Mouse (Mus musculus) liver, embryonic 14.5 days (tissue): ENCODE results near the gene Plekhf1. TPM values are rescaled to one million over a fixed set of nuclear protein-coding genes. Genes with fewer than 3 reads are reported as not detected.

Experiments used
- ATAC-seq: fragments of 200-750 bp; cut with Nextera tagmentation; 2 replicates; pipeline ENCODE4 v1.8.0; 2017; ENCODE audit warnings: moderate number of reproducible peaks, mild to moderate bottlenecking, moderate library complexity; ENCODE audit not compliant: insufficient read depth
- DNase-seq, 3 experiments: peaks; one replicate each; pipeline ENCODE4 v3.0.0-alpha.2; 2012 to 2013; ENCODE audit warnings: low read depth in 3 of 3, low spot score in 3 of 3
- H3K27ac ChIP-seq: fragments of 300-500 bp; sonication (generic); 2 replicates; pipeline ENCODE4 v1.5.1; 2014; ENCODE audit warnings: moderate library complexity, mild to moderate bottlenecking, control low read depth, inconsistent platforms
- H3K27me3 ChIP-seq: fragments of 300-500 bp; sonication (generic); 2 replicates; pipeline ENCODE4 v1.6.1; 2014; ENCODE audit warnings: mild to moderate bottlenecking, low read length, moderate library complexity; ENCODE audit not compliant: control insufficient read depth, insufficient read depth
- H3K36me3 ChIP-seq: fragments of 300-500 bp; sonication (generic); replicated peaks from 2 replicates; pipeline ENCODE4 v1.6.1; 2014; ENCODE audit warnings: low read depth; ENCODE audit not compliant: control insufficient read depth, insufficient read depth
- H3K4me1 ChIP-seq, 2 experiments: fragments of 200-500 bp in 1 of 2; fragments of 300-500 bp in 1 of 2; sonication (generic) in 1 of 2; replicated peaks; 2 replicates each; pipeline ENCODE4 v1.6.1; 2012 to 2014; ENCODE audit warnings: antibody characterized with exemption in 1 of 2, inconsistent platforms in 1 of 2, low read length in 1 of 2; ENCODE audit not compliant: control insufficient read depth in 2 of 2, insufficient read depth in 2 of 2
- H3K4me2 ChIP-seq: fragments of 300-500 bp; sonication (generic); 2 replicates; pipeline ENCODE4 v1.6.1; 2014; ENCODE audit warnings: low read depth, mild to moderate bottlenecking, control low read depth, moderate library complexity
- H3K4me3 ChIP-seq, 2 experiments: fragments of 200-500 bp in 1 of 2; fragments of 300-500 bp in 1 of 2; sonication (generic) in 1 of 2; 2 replicates each; pipeline ENCODE4 v1.5.1; 2012 to 2014; ENCODE audit warnings: low read depth in 2 of 2, low read length in 2 of 2, mild to moderate bottlenecking in 2 of 2, control low read depth in 1 of 2, inconsistent platforms in 1 of 2, moderate library complexity in 1 of 2; ENCODE audit not compliant: insufficient read depth in 1 of 2
- H3K9ac ChIP-seq: fragments of 300-500 bp; sonication (generic); replicated peaks from 2 replicates; pipeline ENCODE4 v1.6.1; 2014; ENCODE audit warnings: mild to moderate bottlenecking, control low read depth, moderate library complexity
- H3K9me3 ChIP-seq: fragments of 300-500 bp; sonication (generic); 2 replicates; pipeline ENCODE4 v1.6.1; 2016; ENCODE audit warnings: low read length, mixed read lengths; ENCODE audit not compliant: control insufficient read depth
- CTCF ChIP-seq: IDR thresholded peaks from 2 replicates; pipeline ENCODE4 v1.5.1; 2016; ENCODE audit warnings: antibody characterized with exemption, low read depth, control low read depth
- EP300 ChIP-seq: IDR thresholded peaks from 2 replicates; pipeline ENCODE4 v1.6.1; 2016; ENCODE audit warnings: antibody characterized with exemption, low read depth
- WGBS: fragments of 180-500 bp; shearing (Covaris S2); extraction: QIAGEN DNeasy Blood & Tissue Kit; methylation state at CpG from one replicate; pipeline ENCODE4 v1.1.7; 2014; ENCODE audit not compliant: insufficient replicate concordance; 5-methylcytosine and 5-hydroxymethylcytosine counted together
- polyA plus RNA-seq, 2 experiments: library from polyadenylated mRNA; depleted of rRNA in 1 of 2; stranded (reverse) in 1 of 2; unstranded in 1 of 2; fragments of >200 nt; fragmentation: Nextera tagmentation in 1 of 2; extraction: Ambion mirVana in 1 of 2; gene quantifications; 2 replicates each; pipeline versions ENCODE4 v1.2.1 to v1.2.3; 2012 to 2014

Gene Plekhf1
- polyA plus RNA-seq, 2 experiments: 0.26 to 0.37 TPM

DNA sequence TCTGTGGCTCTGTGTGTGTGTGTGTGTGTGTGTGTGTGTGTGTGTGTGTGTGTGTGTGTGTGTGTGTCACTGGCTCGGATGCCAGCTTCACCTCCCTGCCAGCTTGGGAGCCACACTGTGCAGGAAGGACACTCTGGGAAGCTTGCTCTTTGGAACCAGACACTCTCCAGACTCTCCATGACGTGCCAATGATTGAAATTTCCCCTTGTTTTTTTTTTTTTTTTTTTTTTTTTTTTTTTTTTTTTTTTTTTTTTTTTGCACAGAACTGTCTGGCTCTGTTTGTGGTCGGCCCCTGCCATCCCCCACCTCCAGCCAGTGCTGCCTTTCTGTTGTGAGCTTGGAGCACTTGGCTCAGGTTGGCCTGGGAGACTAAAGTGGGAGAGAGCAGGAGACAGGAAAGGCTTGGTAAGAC lies 15.2 kb downstream of the Plekhf1 start:
- TF ChIP-seq EP300: no peak
- no peak for TF ChIP-seq CTCF
- ATAC-seq (no peak), DNase-seq (no peak)
- Histone ChIP-seq H3K27ac (no peak overlapping the region), H3K4me3 (no peak overlapping the region), H3K9ac (no peak overlapping the region), H3K9me3 (no peaks in the 10 kb centered on the region), H3K4me2 (no peak overlapping the region), H3K27me3 (no peaks in the 10 kb centered on the region), H3K4me1 (no peaks in the 10 kb centered on the region; a peak in 1 of 4 replicates), H3K36me3 (no peaks in the 10 kb centered on the region)
- 31% methylated on average over 3 of the region's 3 CpGs for WGBS

DNA sequence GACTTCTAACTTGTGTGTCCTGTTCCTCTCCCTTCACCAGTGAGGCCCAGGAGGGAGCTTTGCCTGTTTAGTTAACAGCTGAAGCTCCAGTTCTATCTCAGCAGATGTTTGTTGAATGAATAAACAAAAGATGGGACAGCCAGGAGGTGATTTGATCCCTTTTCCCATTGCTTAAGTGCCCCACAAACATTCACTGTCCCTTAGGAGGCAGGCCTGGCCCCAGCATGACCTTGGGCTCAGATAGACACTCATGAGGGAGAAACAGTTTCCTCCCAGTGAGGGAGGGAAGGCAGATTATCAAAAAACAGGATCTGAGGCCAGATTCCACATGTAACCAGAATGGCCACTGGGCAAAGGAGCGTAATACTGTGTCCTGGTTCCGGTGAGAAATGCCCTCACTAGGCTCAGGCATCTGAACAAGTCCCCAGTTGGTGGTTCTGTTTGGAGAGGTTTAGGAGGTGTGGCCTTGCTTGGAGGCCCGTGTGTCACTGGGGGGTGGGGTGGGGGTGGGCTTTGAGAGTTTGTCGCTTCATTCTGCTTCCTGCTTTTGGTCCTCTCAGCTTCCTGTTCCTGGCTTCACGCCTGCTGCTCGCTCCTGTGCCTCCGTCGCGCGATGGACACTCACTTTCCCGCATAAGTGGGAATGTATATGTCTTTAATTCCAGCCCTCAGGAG lies 18.2 kb downstream of the Plekhf1 start:
- no peaks in the 10 kb centered on the region for H3K36me3 ChIP-seq
- no peaks in the 10 kb centered on the region for H3K9me3 ChIP-seq
- H3K4me1 ChIP-seq: no peaks in the 10 kb centered on the region; a peak in 1 of 4 replicates
- H3K4me3 ChIP-seq: no peak overlapping the region
- no peaks in the 10 kb centered on the region for H3K27me3 ChIP-seq
- WGBS: 35% methylated on average over 11 of the region's 11 CpGs
- no peak for ATAC-seq
- no peak overlapping the region for H3K27ac ChIP-seq
- no peak for DNase-seq
- TF ChIP-seq EP300: no peak
- no peak for TF ChIP-seq CTCF
- no peak overlapping the region for H3K4me2 ChIP-seq
- H3K9ac ChIP-seq: no peak overlapping the region

DNA sequence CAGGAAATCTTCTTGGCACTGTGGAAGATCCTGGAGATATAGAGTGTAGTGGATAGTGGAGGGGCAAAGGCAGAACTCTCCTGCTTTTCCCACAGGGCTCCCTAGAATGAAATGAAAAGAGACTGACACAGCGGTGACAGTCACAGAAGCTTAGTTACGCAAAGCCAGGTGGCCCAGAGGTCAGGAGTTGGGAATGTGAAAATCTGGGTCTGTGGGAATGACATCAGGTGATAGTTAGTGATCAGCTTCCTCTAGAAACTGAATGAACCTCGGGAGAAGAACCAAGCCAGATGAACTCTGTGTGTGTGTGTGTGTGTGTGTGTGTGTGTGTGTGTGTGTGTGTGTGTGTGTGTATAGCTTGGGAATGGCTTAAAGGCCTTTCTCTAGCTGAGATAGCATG lies 18.8 kb downstream of the Plekhf1 start:
- no peak overlapping the region for H3K4me3 ChIP-seq
- no peaks in the 10 kb centered on the region for H3K9me3 ChIP-seq
- TF ChIP-seq EP300: no peak
- TF ChIP-seq CTCF: no peak
- no peak for ATAC-seq
- DNase-seq: no peak
- 60% methylated on average over 3 of the region's 3 CpGs for WGBS
- no peaks in the 10 kb centered on the region for H3K36me3 ChIP-seq
- H3K27ac ChIP-seq: no peak overlapping the region
- H3K9ac ChIP-seq: no peak overlapping the region
- H3K4me1 ChIP-seq: no peaks in the 10 kb centered on the region; a peak in 1 of 4 replicates
- H3K4me2 ChIP-seq: no peak overlapping the region
- H3K27me3 ChIP-seq: no peaks in the 10 kb centered on the region

DNA sequence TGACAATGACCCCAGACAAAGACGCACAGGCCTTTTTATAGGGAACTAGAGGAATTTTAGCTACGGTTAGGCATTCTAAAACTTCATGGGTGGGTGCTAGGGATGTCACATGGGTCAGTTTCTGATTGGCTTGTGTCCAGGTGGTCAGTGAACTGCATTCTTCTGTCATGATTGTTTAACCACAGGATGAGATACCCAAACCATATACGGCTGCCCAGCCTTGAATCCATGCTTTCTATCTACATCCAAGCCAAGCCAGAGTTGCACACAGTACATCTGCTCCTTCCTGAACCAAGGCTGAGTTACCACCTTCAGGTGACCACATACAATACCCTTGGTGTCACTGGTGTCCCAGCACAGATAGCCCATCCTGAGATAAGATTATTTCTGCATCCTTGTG lies 21.3 kb downstream of the Plekhf1 start:
- H3K4me3 ChIP-seq: no peak overlapping the region
- no peak overlapping the region for H3K27ac ChIP-seq
- no peak overlapping the region for H3K4me2 ChIP-seq
- no peaks in the 10 kb centered on the region for H3K27me3 ChIP-seq
- H3K36me3 ChIP-seq: no peaks in the 10 kb centered on the region
- H3K4me1 ChIP-seq: no peaks in the 10 kb centered on the region; a peak in 1 of 4 replicates
- no peaks in the 10 kb centered on the region for H3K9me3 ChIP-seq
- TF ChIP-seq CTCF: no peak
- TF ChIP-seq EP300: no peak
- DNase-seq (no peak), ATAC-seq (no peak)
- no peak overlapping the region for H3K9ac ChIP-seq
- 49% methylated on average over 3 of the region's 3 CpGs for WGBS

DNA sequence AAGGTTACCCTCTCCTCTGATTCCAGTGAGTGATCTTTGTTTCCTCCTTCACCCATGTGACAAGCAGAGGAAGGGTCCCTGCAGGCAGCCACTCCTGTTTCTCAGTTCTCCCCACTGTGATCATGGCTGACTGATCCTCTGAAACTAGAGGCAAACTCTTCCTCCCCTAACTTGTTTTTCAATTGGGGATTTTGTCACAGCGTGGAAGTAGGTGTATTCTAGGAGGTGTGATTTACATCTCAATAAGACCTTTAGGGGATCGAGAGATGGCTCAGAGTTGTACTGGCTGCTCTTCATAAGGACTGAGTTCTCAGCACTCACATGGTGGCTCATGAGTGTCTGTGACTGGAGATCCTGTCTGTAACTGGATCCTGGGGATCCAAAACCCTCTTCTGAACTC lies 22.0 kb downstream of the Plekhf1 start:
- Histone ChIP-seq H3K4me1 (no peaks in the 10 kb centered on the region; a peak in 1 of 4 replicates), H3K27me3 (no peaks in the 10 kb centered on the region), H3K9ac (no peak overlapping the region), H3K27ac (no peak overlapping the region), H3K36me3 (no peaks in the 10 kb centered on the region), H3K9me3 (no peaks in the 10 kb centered on the region), H3K4me3 (no peak overlapping the region), H3K4me2 (no peak overlapping the region)
- WGBS: 51% methylated on average over 2 of the region's 2 CpGs
- TF ChIP-seq CTCF (no peak), EP300 (no peak)
- ATAC-seq (no peak), DNase-seq (no peak)
